Mouse (Mus musculus) embryonic facial prominence, embryonic 11.5 days (tissue): ENCODE measurements around the gene Duxf3. TPM values are rescaled to one million over a fixed set of nuclear protein-coding genes. Genes with fewer than 3 reads are reported as not detected.
"Not testable (repeated sequence)": the region's sequence is repeated elsewhere in the genome, so short reads cannot be mapped to it uniquely, and the experiment has no call there.

Experiments used
- ATAC-seq: fragments of 200-750 bp; cut with Nextera tagmentation; replicated peaks from 2 replicates; pipeline ENCODE4 v1.8.0; 2017; ENCODE audit warnings: low read depth; ENCODE audit not compliant: insufficient number of reproducible peaks, low FRiP score, low TSS enrichment
- DNase-seq: peaks from one replicate; pipeline ENCODE4 v3.0.0-alpha.2; 2015; ENCODE audit warnings: low spot score
- H3K27ac ChIP-seq: fragments of 300-500 bp; sonication (generic); replicated peaks from 2 replicates; pipeline ENCODE4 v1.5.1; 2014; ENCODE audit warnings: mild to moderate bottlenecking, low read depth, low read length, control low read depth
- H3K27me3 ChIP-seq: fragments of 300-500 bp; sonication (generic); 2 replicates; pipeline ENCODE4 v1.6.1; 2014; ENCODE audit warnings: mild to moderate bottlenecking, low read length, moderate library complexity, mixed read lengths; ENCODE audit not compliant: control insufficient read depth, insufficient read depth
- H3K36me3 ChIP-seq: fragments of 300-500 bp; sonication (generic); replicated peaks from 2 replicates; pipeline ENCODE4 v1.6.1; 2014; ENCODE audit warnings: low read depth, mild to moderate bottlenecking, low read length, moderate library complexity, mixed read lengths; ENCODE audit not compliant: control insufficient read depth, insufficient read depth
- H3K4me1 ChIP-seq: fragments of 300-500 bp; sonication (generic); 2 replicates; pipeline ENCODE4 v1.6.1; 2014; ENCODE audit warnings: low read length, mixed read lengths; ENCODE audit not compliant: control insufficient read depth, insufficient read depth
- H3K4me2 ChIP-seq: fragments of 300-500 bp; sonication (generic); 2 replicates; pipeline ENCODE4 v1.6.1; 2014; ENCODE audit warnings: low read depth, mild to moderate bottlenecking, control low read depth, low read length, moderate library complexity
- H3K4me3 ChIP-seq: fragments of 300-500 bp; sonication (generic); 2 replicates; pipeline ENCODE4 v1.5.1; 2014; ENCODE audit warnings: low read depth, low read length, control low read depth
- H3K9ac ChIP-seq: fragments of 300-500 bp; sonication (generic); replicated peaks from 2 replicates; pipeline ENCODE4 v1.6.1; 2014; ENCODE audit warnings: mild to moderate bottlenecking, control low read depth, low read length
- H3K9me3 ChIP-seq: fragments of 300-500 bp; sonication (generic); replicated peaks from 2 replicates; pipeline ENCODE4 v1.6.1; 2016; ENCODE audit warnings: mild to moderate bottlenecking, low read length, inconsistent platforms, mixed read lengths; ENCODE audit not compliant: control insufficient read depth
- WGBS: fragments of 180-500 bp; shearing (Covaris S2); extraction: QIAGEN DNeasy Blood & Tissue Kit; methylation state at CpG from one replicate; pipeline ENCODE4 v1.1.7; 2014; 5-methylcytosine and 5-hydroxymethylcytosine counted together
- polyA plus RNA-seq: library from polyadenylated mRNA; unstranded; fragments of >200 nt; fragmentation: Nextera tagmentation; extraction: Ambion mirVana; gene quantifications from 2 replicates; pipeline ENCODE4 v1.2.1, GENCODE M21; 2014

Gene Duxf3
- polyA plus RNA-seq, 1 experiment from 2014 or later = not detected

DNA sequence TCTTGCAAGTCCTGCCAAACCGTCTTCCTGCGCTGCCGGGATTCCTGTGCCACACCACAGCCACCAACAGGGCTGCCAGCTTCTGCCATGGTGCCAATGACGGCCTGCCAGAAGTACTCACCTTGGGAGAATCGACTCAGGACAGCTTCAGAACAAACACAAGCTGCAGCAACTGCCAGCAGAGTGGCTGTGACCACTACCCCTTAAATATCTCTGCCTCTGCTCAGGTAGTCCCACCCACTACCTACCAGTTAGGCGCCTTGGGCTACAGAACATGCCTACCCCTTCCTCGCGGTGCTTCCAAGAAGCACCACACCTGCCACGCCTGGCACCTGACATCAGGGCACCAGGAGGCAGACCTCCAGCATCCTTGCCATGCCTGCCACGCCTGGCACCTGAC lies 4.1 kb upstream of the Duxf3 start, which contains the start of gene Gm4981:
TSS of gene Gm4981 (minus strand) at position 89 of the 400 bp plus-strand sequence.
- DNase-seq = no peak
- Histone ChIP-seq H3K4me3 (no peak within 1 kb of the TSS), H3K27me3 (no peaks in the 10 kb centered on the region), H3K27ac (no peak within 1 kb of the TSS), H3K4me1 (no peaks in the 10 kb centered on the region), H3K4me2 (no peak within 1 kb of the TSS), H3K9ac (no peak within 1 kb of the TSS), H3K36me3 (no peaks in the 10 kb centered on the region), H3K9me3 (peaks cover 11% of the 10 kb centered on the region)
- 91% methylated on average over 10 of the region's 10 CpGs for WGBS
- no peak for ATAC-seq

GRCm38 (mm10) chr10:58234985-58235384 lies 2.5 kb upstream of the Duxf3 start:
- peaks cover 16% of the 10 kb centered on the region for H3K9me3 ChIP-seq
- 78% methylated on average over 4 of the region's 4 CpGs for WGBS
- not testable (repeated sequence) for H3K9ac ChIP-seq, H3K36me3 ChIP-seq, H3K27ac ChIP-seq, H3K4me3 ChIP-seq, H3K27me3 ChIP-seq, H3K4me2 ChIP-seq, H3K4me1 ChIP-seq, ATAC-seq, DNase-seq

DNA sequence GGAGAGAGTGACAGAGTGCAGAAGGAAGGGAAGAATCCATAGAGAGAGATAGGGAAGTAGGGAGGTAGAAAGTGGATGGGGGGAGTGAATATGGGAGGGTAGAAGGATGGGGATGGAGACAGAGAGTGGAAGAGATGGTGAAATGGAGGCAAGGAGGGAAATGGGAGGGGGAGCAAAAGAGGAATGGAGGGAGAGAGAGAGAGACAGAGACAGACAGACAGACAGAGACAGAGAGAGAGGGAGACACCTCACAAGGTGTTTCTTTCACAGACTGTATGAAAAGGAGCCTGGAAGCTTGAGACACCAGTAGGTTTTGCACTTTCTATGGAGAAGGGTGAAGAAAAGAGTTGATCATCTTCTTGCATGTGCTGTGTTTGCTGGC lies 1.3 kb upstream of the Duxf3 start:
- not testable (repeated sequence) for H3K36me3 ChIP-seq, H3K4me3 ChIP-seq, DNase-seq, H3K27ac ChIP-seq, H3K27me3 ChIP-seq, H3K4me1 ChIP-seq, ATAC-seq, H3K9ac ChIP-seq, H3K4me2 ChIP-seq
- H3K9me3 ChIP-seq = peaks cover 12% of the 10 kb centered on the region

DNA sequence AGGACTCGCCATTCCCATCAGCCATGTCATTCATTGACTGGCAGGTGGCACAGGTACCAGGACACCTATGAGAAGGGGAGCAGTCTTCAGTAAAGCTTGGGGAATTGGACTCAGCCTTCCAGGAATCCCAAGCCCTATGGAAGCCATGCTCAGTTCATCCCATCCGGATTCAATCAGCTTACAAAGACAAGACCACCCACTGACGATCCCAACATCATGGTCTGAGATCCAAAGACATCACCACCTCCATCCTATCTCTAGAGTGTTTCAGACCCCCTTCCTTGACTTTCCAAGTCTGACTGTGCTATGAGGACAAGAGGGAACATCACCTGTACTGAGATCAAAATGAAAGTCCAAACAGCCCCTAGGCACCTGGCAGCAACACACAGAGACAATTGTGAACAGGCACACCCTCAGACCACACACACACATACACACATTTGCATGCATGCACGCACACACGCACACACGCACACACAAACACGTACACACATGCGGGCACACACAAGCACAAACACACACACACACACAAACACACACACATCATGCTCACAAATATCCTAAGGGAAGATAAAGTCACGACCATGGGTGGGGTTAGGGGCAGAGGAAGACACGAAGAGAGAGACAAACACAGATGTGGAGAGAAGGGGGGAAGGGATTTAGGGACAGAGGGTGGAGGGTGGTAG lies 722 bp upstream of the Duxf3 start:
- not testable (repeated sequence) for H3K27ac ChIP-seq, DNase-seq, H3K36me3 ChIP-seq, H3K4me3 ChIP-seq, H3K9ac ChIP-seq, H3K27me3 ChIP-seq, H3K4me2 ChIP-seq, H3K4me1 ChIP-seq
- H3K9me3 ChIP-seq = peaks cover 12% of the 10 kb centered on the region
- WGBS = 78% methylated on average over 9 of the region's 10 CpGs
- peak; percentile 41 for ATAC-seq

GRCm38 (mm10) chr10:58231779-58232640 lies 465 bp downstream of the Duxf3 start:
- H3K27me3 ChIP-seq, H3K27ac ChIP-seq, H3K9ac ChIP-seq, H3K36me3 ChIP-seq, H3K4me3 ChIP-seq, H3K4me1 ChIP-seq, H3K4me2 ChIP-seq: not testable (repeated sequence)
- 86% methylated on average over 33 of the region's 35 CpGs for whole genome bisulfite sequencing
- ATAC-seq (peak; percentile 89), DNase-seq (peak; percentile 29)
- H3K9me3 ChIP-seq = peaks cover 12% of the 10 kb centered on the region

- not testable (repeated sequence) for DNase-seq, H3K36me3 ChIP-seq, H3K4me3 ChIP-seq, H3K4me2 ChIP-seq, H3K27ac ChIP-seq, H3K4me1 ChIP-seq, H3K27me3 ChIP-seq, H3K9ac ChIP-seq
- WGBS = 86% methylated on average over 4 of the region's 7 CpGs
- H3K9me3 ChIP-seq = peaks cover 12% of the 10 kb centered on the region
- ATAC-seq = peak; percentile 54; the same call in 1 of the 2 replicates
Measured at GRCm38 (mm10) chr10:58231088-58231487, 1.4 kb downstream of the Duxf3 start.

GRCm38 (mm10) chr10:58230021-58230420 lies 2.5 kb downstream of the Duxf3 start:
- not testable (repeated sequence) for H3K4me1 ChIP-seq, ATAC-seq, H3K4me3 ChIP-seq, H3K4me2 ChIP-seq, H3K27me3 ChIP-seq, H3K36me3 ChIP-seq, DNase-seq, H3K9ac ChIP-seq, H3K27ac ChIP-seq
- peaks cover 12% of the 10 kb centered on the region for H3K9me3 ChIP-seq
- WGBS = 52% methylated on average over 3 of the region's 3 CpGs

DNA sequence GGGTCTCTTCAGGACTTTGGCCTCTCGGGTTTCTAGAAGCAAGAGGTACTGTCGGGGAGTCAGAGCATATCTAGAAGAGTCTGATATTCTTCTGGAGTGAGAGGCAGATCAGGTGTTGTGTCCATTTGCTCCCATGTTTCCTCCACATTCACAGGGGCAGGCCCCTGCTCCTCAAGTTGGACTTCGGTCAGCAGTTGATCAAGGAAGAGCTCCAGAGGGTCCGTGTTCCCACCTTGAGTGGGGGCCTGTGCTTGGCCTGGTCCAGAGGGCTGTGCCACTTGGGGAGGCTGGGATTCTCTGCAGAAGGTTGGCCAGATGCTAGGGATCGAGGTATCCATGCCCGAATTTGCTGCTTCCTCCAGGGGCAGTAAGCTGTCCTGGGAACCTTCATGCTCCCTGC lies 4.7 kb downstream of the Duxf3 start:
- not testable (repeated sequence) for DNase-seq, H3K4me3 ChIP-seq, H3K27me3 ChIP-seq, ATAC-seq, H3K4me2 ChIP-seq, H3K27ac ChIP-seq, H3K36me3 ChIP-seq, H3K9ac ChIP-seq, H3K4me1 ChIP-seq
- WGBS = 84% methylated on average over 2 of the region's 6 CpGs
- H3K9me3 ChIP-seq = peaks cover 12% of the 10 kb centered on the region
